Mouse (Mus musculus) megakaryocyte, embryonic 14.5 days (primary cell): ENCODE data around the gene Gorab. TPM values are rescaled to one million over a fixed set of nuclear protein-coding genes. Genes with fewer than 3 reads are reported as not detected.

Source experiments
- H3K27me3 ChIP-seq: replicated peaks from 2 replicates; pipeline ENCODE3; 2012; ENCODE audit warnings: inconsistent platforms
- H3K36me3 ChIP-seq: replicated peaks from 2 replicates; pipeline ENCODE3; 2012; ENCODE audit warnings: low read length, inconsistent platforms, mixed read lengths
- H3K4me1 ChIP-seq: 2 replicates; pipeline ENCODE4 v1.6.1; 2012; ENCODE audit warnings: inconsistent platforms
- H3K4me3 ChIP-seq: replicated peaks from 2 replicates; pipeline ENCODE3; 2012; ENCODE audit warnings: moderate library complexity, mild to moderate bottlenecking, inconsistent platforms
- H3K9me3 ChIP-seq: 2 replicates; pipeline ENCODE4 v1.6.1; 2012; ENCODE audit warnings: inconsistent platforms
- FLI1 ChIP-seq: IDR thresholded peaks from 2 replicates; pipeline ENCODE4 v1.6.1; 2012; ENCODE audit warnings: low read length, inconsistent platforms, mixed read lengths
- GATA1 ChIP-seq: IDR thresholded peaks from 3 replicates; pipeline ENCODE4 v1.6.1; 2012; ENCODE audit warnings: mixed read lengths, low read length, inconsistent platforms, borderline replicate concordance
- polyA plus RNA-seq: library from polyadenylated mRNA; stranded (reverse); fragments of >175 nt; gene quantifications from 2 replicates; pipeline ENCODE4 v1.2.3, GENCODE M21; 2012; ENCODE audit warnings: low replicate concordance; ENCODE audit not compliant: insufficient read depth

The Gorab gene
- polyA plus RNA-seq, 1 experiment = 0.26 TPM

GRCm38 (mm10) chr1:163383442-163384027 lies 19.9 kb downstream of the Gorab start:
- Histone ChIP-seq H3K4me3 (peak overlapping the region; percentile 50), H3K27me3 (no peaks in the 10 kb centered on the region), H3K4me1 (peaks cover 23% of the 10 kb centered on the region), H3K9me3 (no peaks in the 10 kb centered on the region), H3K36me3 (peaks cover 40% of the 10 kb centered on the region)
- TF ChIP-seq GATA1 = no peak; the same call in 2 of the 3 replicates
- no peak for TF ChIP-seq FLI1

DNA sequence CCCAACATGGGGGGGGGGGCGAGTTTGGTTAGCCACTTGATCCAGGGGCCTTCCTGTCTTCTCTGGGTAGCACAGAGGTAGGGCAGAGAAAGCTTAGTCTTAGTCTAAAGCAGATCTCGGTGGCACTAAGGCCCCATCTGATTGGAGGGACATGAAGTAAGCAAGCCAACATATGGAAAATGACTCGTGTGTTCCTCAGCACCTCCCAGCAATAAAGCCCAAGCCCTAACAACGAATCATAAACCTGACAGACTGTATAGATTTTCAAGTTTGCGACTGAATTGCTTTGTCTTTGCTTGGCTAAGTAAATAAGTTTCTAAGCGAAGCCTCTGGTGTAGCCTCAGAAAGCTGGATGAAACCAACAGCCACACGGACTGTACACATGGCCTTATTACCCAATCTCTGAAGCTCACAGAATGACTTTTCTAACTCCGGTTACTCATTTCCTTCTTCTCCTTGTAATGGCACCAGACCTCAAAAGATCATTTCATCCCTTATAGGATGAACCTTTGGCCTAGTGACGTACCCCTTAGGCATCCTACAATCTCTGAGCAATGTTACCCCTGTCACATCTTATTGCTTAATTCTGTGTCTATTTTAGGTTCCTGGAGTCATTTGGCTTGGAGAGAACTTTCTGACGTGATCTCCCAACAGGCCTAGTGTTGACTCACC lies 21.3 kb downstream of the Gorab start:
- Histone ChIP-seq H3K36me3 (peaks cover 27% of the 10 kb centered on the region), H3K4me3 (no peak overlapping the region), H3K4me1 (peaks cover 23% of the 10 kb centered on the region), H3K27me3 (no peaks in the 10 kb centered on the region), H3K9me3 (no peaks in the 10 kb centered on the region)
- TF ChIP-seq FLI1 = no peak
- TF ChIP-seq GATA1 = no peak

DNA sequence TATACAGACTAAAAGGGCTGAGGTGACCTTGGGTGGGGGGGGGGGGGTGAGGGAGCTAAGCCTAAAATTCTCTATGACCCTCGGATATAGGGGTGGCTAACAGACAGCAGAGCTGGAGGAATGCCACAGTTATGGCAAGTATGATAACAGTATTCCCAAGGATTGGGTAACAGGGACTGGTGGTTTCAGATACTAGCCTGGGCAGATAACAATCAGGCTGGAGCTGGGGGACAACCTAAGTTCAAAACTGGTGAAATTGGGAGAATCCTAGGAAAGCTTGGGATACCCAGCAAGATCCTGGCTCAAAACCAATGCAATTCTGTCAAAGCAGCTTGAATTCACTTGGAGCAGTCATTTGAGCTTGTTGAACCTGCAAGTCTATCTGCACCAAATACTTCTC lies 22.9 kb downstream of the Gorab start:
- no peaks in the 10 kb centered on the region for H3K27me3 ChIP-seq
- peaks cover 11% of the 10 kb centered on the region for H3K36me3 ChIP-seq
- H3K4me3 ChIP-seq = no peak overlapping the region
- no peak for TF ChIP-seq FLI1
- TF ChIP-seq GATA1 = no peak
- peaks cover 23% of the 10 kb centered on the region for H3K4me1 ChIP-seq
- no peaks in the 10 kb centered on the region for H3K9me3 ChIP-seq

GRCm38 (mm10) chr1:163380072-163380471 lies 23.4 kb downstream of the Gorab start:
- Histone ChIP-seq H3K4me3 (no peak overlapping the region), H3K36me3 (peaks cover 6% of the 10 kb centered on the region), H3K9me3 (no peaks in the 10 kb centered on the region), H3K4me1 (peaks cover 23% of the 10 kb centered on the region), H3K27me3 (no peaks in the 10 kb centered on the region)
- TF ChIP-seq FLI1 (no peak), GATA1 (no peak)

GRCm38 (mm10) chr1:163377924-163378323 lies 25.5 kb downstream of the Gorab start:
- Histone ChIP-seq H3K27me3 (no peaks in the 10 kb centered on the region), H3K36me3 (no peaks in the 10 kb centered on the region), H3K9me3 (no peaks in the 10 kb centered on the region), H3K4me3 (no peak overlapping the region), H3K4me1 (peaks cover 8% of the 10 kb centered on the region; the same call in 1 of the 2 replicates)
- TF ChIP-seq FLI1 = no peak
- TF ChIP-seq GATA1 = no peak

DNA sequence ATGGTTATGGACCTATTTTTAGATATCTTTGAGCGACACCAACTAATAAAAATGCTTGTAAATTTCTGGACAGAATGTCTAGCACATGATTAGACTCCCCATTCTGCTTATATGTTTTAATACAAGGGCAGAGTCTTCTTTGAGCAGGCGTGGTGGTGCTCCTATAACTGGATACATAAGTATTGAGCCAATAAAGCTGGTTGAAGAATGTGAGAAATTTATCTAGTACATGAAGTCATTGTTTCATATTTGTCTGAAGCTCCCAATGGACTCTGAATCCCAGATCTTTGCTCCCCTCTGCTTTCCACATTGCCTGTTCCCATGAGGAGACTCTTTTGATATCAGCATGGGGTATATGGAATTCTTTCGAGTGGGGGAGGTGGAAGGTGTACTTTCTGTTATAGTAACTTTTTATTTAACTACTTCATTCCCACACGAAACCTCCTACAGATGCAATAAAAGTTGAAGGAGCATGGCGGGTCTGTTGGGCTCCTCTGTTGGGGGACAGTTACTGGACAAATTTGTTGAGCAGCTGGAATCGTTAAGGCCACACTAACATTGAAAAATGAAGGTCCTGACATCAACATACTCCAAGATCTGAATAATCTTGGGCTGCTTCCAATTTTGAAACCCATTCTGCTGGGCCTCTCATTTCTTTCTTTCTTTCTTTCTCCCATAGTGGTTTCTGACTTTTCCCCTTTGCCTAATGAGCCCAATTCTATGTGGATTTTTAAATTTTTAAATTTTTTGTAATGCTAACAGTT lies 26.5 kb downstream of the Gorab start:
- Histone ChIP-seq H3K9me3 (no peaks in the 10 kb centered on the region), H3K36me3 (no peaks in the 10 kb centered on the region), H3K4me3 (no peak overlapping the region), H3K4me1 (peaks cover 4% of the 10 kb centered on the region; the same call in 1 of the 2 replicates), H3K27me3 (no peaks in the 10 kb centered on the region)
- TF ChIP-seq FLI1 (no peak), GATA1 (no peak)

DNA sequence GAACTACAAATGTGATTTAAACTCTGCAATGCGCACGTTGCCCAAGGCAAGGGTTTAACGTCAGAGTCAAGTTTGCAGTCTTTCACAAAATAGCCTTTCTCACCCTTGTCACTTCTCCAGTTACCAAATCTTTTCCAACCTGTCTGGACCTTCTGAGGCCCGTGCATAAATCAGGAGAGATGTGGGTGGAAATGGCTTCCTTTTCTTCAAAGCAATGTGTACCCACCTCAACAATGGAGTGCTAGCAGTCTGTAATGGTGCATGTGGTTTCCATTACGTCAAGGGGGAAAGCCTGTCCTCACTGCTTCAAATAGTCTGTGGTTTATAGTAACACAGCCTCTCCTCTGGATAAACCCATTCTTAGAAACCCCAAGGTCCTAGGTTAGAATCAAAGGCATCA lies 29.0 kb downstream of the Gorab start:
- Histone ChIP-seq H3K4me1 (0 out of 2 replicates have a peak, but pooled peaks cover 4% of the 10 kb centered on the region), H3K4me3 (no peak overlapping the region), H3K9me3 (no peaks in the 10 kb centered on the region), H3K27me3 (peaks cover 1% of the 10 kb centered on the region), H3K36me3 (no peaks in the 10 kb centered on the region)
- no peak for TF ChIP-seq FLI1
- TF ChIP-seq GATA1 = no peak

DNA sequence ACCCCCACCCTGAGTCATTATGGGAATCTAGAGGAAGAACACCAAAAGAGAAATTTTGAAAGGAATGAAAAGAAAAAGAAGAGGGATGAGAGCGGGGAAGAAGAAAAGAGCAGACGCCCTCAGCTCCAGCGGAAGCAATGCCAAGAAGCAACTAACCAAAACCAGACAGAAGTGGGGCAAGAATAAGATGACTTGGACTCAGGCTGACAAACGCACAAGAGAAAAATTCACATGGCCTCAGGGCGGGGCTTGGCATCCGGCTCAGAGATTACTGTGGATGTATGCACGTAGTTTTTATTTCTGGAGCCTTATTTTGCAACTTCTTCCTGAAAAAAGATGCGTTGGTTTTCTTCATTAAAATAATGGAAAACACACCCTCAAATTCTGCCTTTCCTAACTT lies 41.3 kb downstream of the Gorab start:
- no peaks in the 10 kb centered on the region for H3K9me3 ChIP-seq
- H3K36me3 ChIP-seq = no peaks in the 10 kb centered on the region
- TF ChIP-seq GATA1 (no peak), FLI1 (no peak)
- peaks cover 2% of the 10 kb centered on the region for H3K27me3 ChIP-seq
- no peak overlapping the region for H3K4me3 ChIP-seq
- 0 out of 2 replicates have a peak, but pooled peaks cover 3% of the 10 kb centered on the region for H3K4me1 ChIP-seq

- Histone ChIP-seq H3K9me3 (no peaks in the 10 kb centered on the region), H3K36me3 (no peaks in the 10 kb centered on the region), H3K4me1 (0 out of 2 replicates have a peak, but pooled peaks cover 3% of the 10 kb centered on the region), H3K27me3 (peaks cover 2% of the 10 kb centered on the region), H3K4me3 (no peak overlapping the region)
- TF ChIP-seq GATA1 (no peak), FLI1 (no peak)
Measured at GRCm38 (mm10) chr1:163361376-163361775, 42.1 kb downstream of the Gorab start.

DNA sequence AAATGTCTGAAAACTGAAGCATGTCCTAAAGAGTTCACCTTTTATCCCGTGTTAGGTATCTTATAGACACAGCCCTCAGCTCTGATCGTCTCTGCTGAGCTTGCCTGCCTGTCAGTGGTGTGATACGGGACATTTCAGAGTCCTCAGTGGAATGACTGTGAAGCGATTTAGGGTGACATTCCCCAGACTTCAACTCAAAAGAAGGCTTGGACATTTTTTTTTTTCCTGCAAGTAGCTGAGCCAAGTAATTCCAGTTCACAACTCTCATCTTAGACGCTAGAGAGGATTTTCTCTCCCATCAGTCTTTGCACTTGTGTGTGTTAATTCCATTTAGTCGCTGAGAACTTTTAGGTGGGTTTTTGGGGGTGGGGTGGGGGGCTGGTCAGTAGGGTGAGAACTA lies 42.7 kb downstream of the Gorab start:
- Histone ChIP-seq H3K36me3 (no peaks in the 10 kb centered on the region), H3K4me1 (0 out of 2 replicates have a peak, but pooled peaks cover 3% of the 10 kb centered on the region)
- TF ChIP-seq FLI1 = no peak
- TF ChIP-seq GATA1 = no peak

More for the DNA sequence above, 42.7 kb downstream of the Gorab start:
- Histone ChIP-seq H3K9me3 (no peaks in the 10 kb centered on the region), H3K27me3 (peaks cover 2% of the 10 kb centered on the region), H3K4me3 (no peak overlapping the region)
